Mouse (Mus musculus) heart, embryonic 13.5 days (tissue): ENCODE data around the gene Thsd4. TPM values are rescaled to one million over a fixed set of nuclear protein-coding genes. Genes with fewer than 3 reads are reported as not detected.

Experiments used
- ATAC-seq: fragments of 200-750 bp; cut with Nextera tagmentation; 2 replicates; pipeline ENCODE4 v1.8.0; 2017; ENCODE audit warnings: moderate TSS enrichment; ENCODE audit not compliant: insufficient number of reproducible peaks, low FRiP score, low TSS enrichment; ENCODE audit errors: extremely low read depth
- H3K27ac ChIP-seq: fragments of 300-500 bp; sonication (generic); replicated peaks from 2 replicates; pipeline ENCODE4 v1.5.1; 2015; ENCODE audit warnings: moderate library complexity, mild to moderate bottlenecking, inconsistent platforms
- H3K27me3 ChIP-seq: fragments of 300-500 bp; sonication (generic); replicated peaks from 2 replicates; pipeline ENCODE4 v1.6.1; 2015; ENCODE audit warnings: mild to moderate bottlenecking, inconsistent platforms
- H3K36me3 ChIP-seq: fragments of 300-500 bp; sonication (generic); 2 replicates; pipeline ENCODE4 v1.6.1; 2015; ENCODE audit warnings: mild to moderate bottlenecking, inconsistent platforms
- H3K4me1 ChIP-seq: fragments of 300-500 bp; sonication (generic); 2 replicates; pipeline ENCODE4 v1.6.1; 2015; ENCODE audit warnings: inconsistent platforms
- H3K4me2 ChIP-seq: fragments of 300-500 bp; sonication (generic); 2 replicates; pipeline ENCODE4 v1.6.1; 2015; ENCODE audit warnings: inconsistent platforms, mild to moderate bottlenecking, moderate library complexity
- H3K4me3 ChIP-seq: fragments of 300-500 bp; sonication (generic); 2 replicates; pipeline ENCODE4 v1.5.1; 2015; ENCODE audit warnings: moderate library complexity, mild to moderate bottlenecking, inconsistent platforms
- H3K9ac ChIP-seq: fragments of 300-500 bp; sonication (generic); 2 replicates; pipeline ENCODE4 v1.6.1; 2015; ENCODE audit warnings: inconsistent platforms, mild to moderate bottlenecking, moderate library complexity
- H3K9me3 ChIP-seq: fragments of 300-500 bp; sonication (generic); 2 replicates; pipeline ENCODE4 v1.6.1; 2016; ENCODE audit warnings: inconsistent platforms
- WGBS: fragments of 180-500 bp; shearing (Covaris S2); methylation state at CpG from one replicate; pipeline ENCODE4 v1.1.7; 2015; ENCODE audit warnings: mixed read lengths; 5-methylcytosine and 5-hydroxymethylcytosine counted together
- polyA plus RNA-seq: library from polyadenylated mRNA; unstranded; fragments of >200 nt; fragmentation: Nextera tagmentation; extraction: Ambion mirVana; gene quantifications from 2 replicates; pipeline ENCODE4 v1.2.1, GENCODE M21; 2015

Thsd4 gene
- polyA plus RNA-seq, 1 experiment from 2014 or later = 10.0 TPM

- Histone ChIP-seq H3K4me3 (no peak overlapping the region), H3K4me2 (no peak overlapping the region), H3K4me1 (peaks cover 14% of the 10 kb centered on the region), H3K27ac (no peak overlapping the region), H3K27me3 (peaks cover 7% of the 10 kb centered on the region; the same call in 1 of the 2 replicates), H3K9ac (no peak overlapping the region), H3K9me3 (no peaks in the 10 kb centered on the region), H3K36me3 (no peaks in the 10 kb centered on the region)
- no peak for ATAC-seq
- 88% methylated on average over 5 of the region's 5 CpGs for WGBS
Observed at GRCm38 (mm10) chr9:59949981-59950380, 571.9 kb downstream of the Thsd4 start.

- Histone ChIP-seq H3K9me3 (no peaks in the 10 kb centered on the region), H3K4me1 (peaks cover 11% of the 10 kb centered on the region), H3K27me3 (peaks cover 7% of the 10 kb centered on the region; the same call in 1 of the 2 replicates), H3K9ac (no peak overlapping the region), H3K4me3 (no peak overlapping the region), H3K4me2 (no peak overlapping the region), H3K36me3 (no peaks in the 10 kb centered on the region), H3K27ac (no peak overlapping the region)
- no peak for ATAC-seq
- 65% methylated on average over 6 of the region's 6 CpGs for WGBS
Observed at GRCm38 (mm10) chr9:59949511-59949910, 572.3 kb downstream of the Thsd4 start.

GRCm38 (mm10) chr9:59948691-59949250, 573.1 kb downstream of the Thsd4 start:
- H3K36me3 ChIP-seq = no peaks in the 10 kb centered on the region
- peaks cover 7% of the 10 kb centered on the region; the same call in 1 of the 2 replicates for H3K27me3 ChIP-seq
- no peak overlapping the region for H3K9ac ChIP-seq
- 83% methylated on average over 17 of the region's 17 CpGs for WGBS
- peaks cover 11% of the 10 kb centered on the region for H3K4me1 ChIP-seq
- H3K4me3 ChIP-seq = no peak overlapping the region
- no peak for ATAC-seq
- no peak overlapping the region for H3K4me2 ChIP-seq
- H3K9me3 ChIP-seq = no peaks in the 10 kb centered on the region
- no peak overlapping the region for H3K27ac ChIP-seq

- Histone ChIP-seq H3K9ac (no peak overlapping the region), H3K9me3 (no peaks in the 10 kb centered on the region), H3K27me3 (peaks cover 7% of the 10 kb centered on the region; the same call in 1 of the 2 replicates), H3K4me1 (peaks cover 10% of the 10 kb centered on the region), H3K27ac (no peak overlapping the region), H3K4me3 (no peak overlapping the region), H3K4me2 (no peak overlapping the region), H3K36me3 (no peaks in the 10 kb centered on the region)
- no peak for ATAC-seq
- WGBS = 63% methylated on average over 8 of the region's 8 CpGs
Observed at GRCm38 (mm10) chr9:59948226-59948625, 573.6 kb downstream of the Thsd4 start.

GRCm38 (mm10) chr9:59947271-59947670, 574.6 kb downstream of the Thsd4 start:
- Histone ChIP-seq H3K4me1 (peaks cover 9% of the 10 kb centered on the region), H3K9me3 (no peaks in the 10 kb centered on the region), H3K27me3 (peaks cover 7% of the 10 kb centered on the region; the same call in 1 of the 2 replicates), H3K36me3 (no peaks in the 10 kb centered on the region), H3K4me2 (no peak overlapping the region), H3K9ac (no peak overlapping the region), H3K27ac (no peak overlapping the region), H3K4me3 (no peak overlapping the region)
- ATAC-seq = no peak
- WGBS = 72% methylated on average over 8 of the region's 8 CpGs

- Histone ChIP-seq H3K9me3 (no peaks in the 10 kb centered on the region), H3K36me3 (no peaks in the 10 kb centered on the region), H3K4me1 (peaks cover 22% of the 10 kb centered on the region), H3K9ac (no peak overlapping the region), H3K27ac (no peak overlapping the region), H3K27me3 (peaks cover 7% of the 10 kb centered on the region; the same call in 1 of the 2 replicates), H3K4me2 (no peak overlapping the region), H3K4me3 (no peak overlapping the region)
- 76% methylated on average over 3 of the region's 3 CpGs for WGBS
- no peak for ATAC-seq
Observed at GRCm38 (mm10) chr9:59945241-59945640, 576.6 kb downstream of the Thsd4 start.

- Histone ChIP-seq H3K27me3 (0 out of 2 replicates have a peak, but pooled peaks cover 7% of the 10 kb centered on the region), H3K36me3 (no peaks in the 10 kb centered on the region), H3K4me2 (no peak overlapping the region), H3K4me3 (no peak overlapping the region), H3K9me3 (no peaks in the 10 kb centered on the region), H3K4me1 (peaks cover 25% of the 10 kb centered on the region), H3K27ac (no peak overlapping the region), H3K9ac (no peak overlapping the region)
- no peak for ATAC-seq
- 84% methylated on average over 6 of the region's 6 CpGs for WGBS
Observed at GRCm38 (mm10) chr9:59943826-59944225, 578.0 kb downstream of the Thsd4 start.

GRCm38 (mm10) chr9:59942501-59943085, 579.3 kb downstream of the Thsd4 start:
- H3K4me3 ChIP-seq = no peak overlapping the region
- 0 out of 2 replicates have a peak, but pooled peaks cover 5% of the 10 kb centered on the region for H3K27me3 ChIP-seq
- H3K4me1 ChIP-seq = peaks cover 25% of the 10 kb centered on the region
- no peak for ATAC-seq
- no peaks in the 10 kb centered on the region for H3K9me3 ChIP-seq
- 44% methylated on average over 5 of the region's 5 CpGs for WGBS
- H3K27ac ChIP-seq = no peak overlapping the region
- H3K9ac ChIP-seq = no peak overlapping the region
- H3K4me2 ChIP-seq = no peak overlapping the region
- no peaks in the 10 kb centered on the region for H3K36me3 ChIP-seq

- Histone ChIP-seq H3K36me3 (no peaks in the 10 kb centered on the region), H3K27ac (peak overlapping the region; percentile 37), H3K4me1 (peaks cover 25% of the 10 kb centered on the region), H3K27me3 (no peaks in the 10 kb centered on the region), H3K9me3 (no peaks in the 10 kb centered on the region), H3K4me2 (peak overlapping the region; percentile 11), H3K9ac (no peak overlapping the region), H3K4me3 (no peak overlapping the region)
- no peak for ATAC-seq
- WGBS = 24% methylated on average over 9 of the region's 9 CpGs
Observed at GRCm38 (mm10) chr9:59941885-59942350, 579.9 kb downstream of the Thsd4 start.

GRCm38 (mm10) chr9:59940913-59941884, 580.6 kb downstream of the Thsd4 start:
- WGBS = 51% methylated on average over 11 of the region's 12 CpGs
- no peak for ATAC-seq

GRCm38 (mm10) chr9:59939691-59940090, 582.2 kb downstream of the Thsd4 start:
- Histone ChIP-seq H3K9ac (no peak overlapping the region), H3K4me2 (no peak overlapping the region), H3K36me3 (no peaks in the 10 kb centered on the region), H3K27me3 (no peaks in the 10 kb centered on the region), H3K4me3 (no peak overlapping the region), H3K9me3 (no peaks in the 10 kb centered on the region), H3K27ac (no peak overlapping the region), H3K4me1 (peaks cover 25% of the 10 kb centered on the region)
- ATAC-seq = no peak
- 52% methylated on average over 2 of the region's 2 CpGs for WGBS

More at GRCm38 (mm10) chr9:59940913-59941884, 580.6 kb downstream of the Thsd4 start:
- Histone ChIP-seq H3K9me3 (no peaks in the 10 kb centered on the region), H3K27me3 (no peaks in the 10 kb centered on the region), H3K36me3 (no peaks in the 10 kb centered on the region), H3K4me2 (peak overlapping the region; percentile 11), H3K4me1 (peaks cover 25% of the 10 kb centered on the region), H3K4me3 (no peak overlapping the region), H3K27ac (peak overlapping the region; percentile 37), H3K9ac (no peak overlapping the region)
